Mouse (Mus musculus) olfactory bulb, adult 2 months (tissue): ENCODE data around the gene Lamtor5.

Source experiments
- CTCF ChIP-seq: fragments of 200-500 bp; IDR thresholded peaks from 2 replicates; pipeline ENCODE4 v1.5.1; 2012; ENCODE audit warnings: low read depth, mild to moderate bottlenecking, low read length, moderate library complexity; ENCODE audit not compliant: insufficient read depth
- POLR2A ChIP-seq: fragments of 200-500 bp; IDR thresholded peaks from 2 replicates; pipeline ENCODE4 v1.6.1; 2012; ENCODE audit warnings: mild to moderate bottlenecking, low read depth, low read length, moderate library complexity; ENCODE audit not compliant: insufficient read depth

GRCm38 (mm10) chr3:107257924-107258323 is 20.7 kb upstream of the Lamtor5 start:
- TF ChIP-seq CTCF: no peak
- no peak for TF ChIP-seq POLR2A
